Mouse (Mus musculus) cortical plate, adult 2 months (tissue): ENCODE results near the gene Commd1.

ENCODE experiments used
- CTCF ChIP-seq: fragments of 200-500 bp; IDR thresholded peaks from 2 replicates; pipeline ENCODE4 v1.5.1; 2011; ENCODE audit warnings: mild to moderate bottlenecking, control low read depth, low read length; ENCODE audit not compliant: insufficient read depth; ENCODE audit errors: extremely low read depth
- POLR2A ChIP-seq: fragments of 200-500 bp; IDR thresholded peaks from 2 replicates; pipeline ENCODE4 v1.6.1; 2011; ENCODE audit warnings: mild to moderate bottlenecking, low read length, control low read depth; ENCODE audit not compliant: insufficient read depth; ENCODE audit errors: extremely low read depth

GRCm38 (mm10) chr11:22889224-22889623 is 93.0 kb downstream of the Commd1 start:
- no peak for TF ChIP-seq POLR2A
- TF ChIP-seq CTCF: no peak
